Mouse (Mus musculus) hindbrain, embryonic 14.5 days (tissue): ENCODE data around the gene Olfr1370. TPM values are rescaled to one million over a fixed set of nuclear protein-coding genes. Genes with fewer than 3 reads are reported as not detected.
"Not testable (repeated sequence)": the region's sequence is repeated elsewhere in the genome, so short reads cannot be mapped to it uniquely, and the experiment has no call there.

Experiments used
- ATAC-seq: fragments of 200-750 bp; cut with Nextera tagmentation; 2 replicates; pipeline ENCODE4 v1.8.0; 2017; ENCODE audit warnings: moderate number of reproducible peaks, mild to moderate bottlenecking, moderate TSS enrichment, moderate library complexity; ENCODE audit not compliant: low FRiP score
- DNase-seq: peaks from one replicate; pipeline ENCODE4 v3.0.0-alpha.2; 2015; ENCODE audit warnings: low spot score
- H3K27ac ChIP-seq: fragments of 300-500 bp; sonication (generic); 2 replicates; pipeline ENCODE4 v1.5.1; 2014; ENCODE audit warnings: mild to moderate bottlenecking, moderate library complexity
- H3K27me3 ChIP-seq: fragments of 300-500 bp; sonication (generic); 2 replicates; pipeline ENCODE4 v1.6.1; 2014; ENCODE audit warnings: mild to moderate bottlenecking, low read length, mixed read lengths; ENCODE audit not compliant: control insufficient read depth, insufficient read depth
- H3K36me3 ChIP-seq: fragments of 300-500 bp; sonication (generic); replicated peaks from 2 replicates; pipeline ENCODE4 v1.6.1; 2014; ENCODE audit not compliant: control insufficient read depth, insufficient read depth
- H3K4me1 ChIP-seq: fragments of 300-500 bp; sonication (generic); replicated peaks from 2 replicates; pipeline ENCODE4 v1.6.1; 2014; ENCODE audit warnings: antibody characterized with exemption, low read length, mixed read lengths; ENCODE audit not compliant: control insufficient read depth, insufficient read depth
- H3K4me2 ChIP-seq: fragments of 300-500 bp; sonication (generic); replicated peaks from 2 replicates; pipeline ENCODE4 v1.6.1; 2014; ENCODE audit warnings: mild to moderate bottlenecking, moderate library complexity
- H3K4me3 ChIP-seq: fragments of 300-500 bp; sonication (generic); replicated peaks from 2 replicates; pipeline ENCODE4 v1.5.1; 2014; ENCODE audit warnings: mild to moderate bottlenecking, low read length
- H3K9ac ChIP-seq: fragments of 300-500 bp; sonication (generic); 2 replicates; pipeline ENCODE4 v1.6.1; 2014
- H3K9me3 ChIP-seq: fragments of 300-500 bp; sonication (generic); 2 replicates; pipeline ENCODE4 v1.6.1; 2016; ENCODE audit warnings: low read length; ENCODE audit not compliant: control insufficient read depth
- WGBS: fragments of 180-500 bp; shearing (Covaris S2); extraction: QIAGEN DNeasy Blood & Tissue Kit; methylation state at CpG from one replicate; pipeline ENCODE4 v1.1.7; 2014; 5-methylcytosine and 5-hydroxymethylcytosine counted together
- polyA plus RNA-seq: library from polyadenylated mRNA; unstranded; fragments of >200 nt; fragmentation: Nextera tagmentation; extraction: Ambion mirVana; gene quantifications from 2 replicates; pipeline ENCODE4 v1.2.1, GENCODE M21; 2014

Olfr1370 gene
- polyA plus RNA-seq: not detected in 2 replicates

- Histone ChIP-seq H3K4me2 (no peak within 1 kb of the TSS), H3K4me3 (no peak within 1 kb of the TSS), H3K27ac (no peak within 1 kb of the TSS), H3K36me3 (no peaks in the 10 kb centered on the region), H3K27me3 (no peaks in the 10 kb centered on the region), H3K4me1 (no peaks in the 10 kb centered on the region), H3K9ac (no peak within 1 kb of the TSS), H3K9me3 (no peaks in the 10 kb centered on the region)
- no peak for DNase-seq
- ATAC-seq: no peak
- WGBS: 89% methylated on average over 3 of the region's 3 CpGs
These were observed at the start of gene Olfr1370 for GRCm38 (mm10) chr13:21074847-21075246. Gene Olfr1370 (minus strand): TSS chr13:21074947.

- Histone ChIP-seq H3K36me3 (no peaks in the 10 kb centered on the region), H3K4me1 (no peaks in the 10 kb centered on the region), H3K9ac (no peak overlapping the region), H3K9me3 (no peaks in the 10 kb centered on the region), H3K4me2 (no peak overlapping the region), H3K27me3 (no peaks in the 10 kb centered on the region), H3K27ac (no peak overlapping the region), H3K4me3 (no peak overlapping the region)
- DNase-seq (no peak), ATAC-seq (no peak)
- WGBS: 86% methylated on average over 4 of the region's 4 CpGs
These were observed 39.4 kb upstream of the Olfr1370 start for GRCm38 (mm10) chr13:21114121-21114520.

GRCm38 (mm10) chr13:21111183-21111582 lies 36.4 kb upstream of the Olfr1370 start, which contains the start of gene Olfr1369-ps1:
Gene Olfr1369-ps1 (plus strand): TSS chr13:21111483.
- not testable (repeated sequence) for H3K9ac ChIP-seq
- WGBS: 62% methylated on average over 3 of the region's 3 CpGs

GRCm38 (mm10) chr13:21110441-21110840 lies 35.7 kb upstream of the Olfr1370 start:
- 88% methylated on average over 6 of the region's 6 CpGs for WGBS
- H3K9ac ChIP-seq: no peak overlapping the region
- ATAC-seq (no peak), DNase-seq (no peak)
- H3K4me1 ChIP-seq: no peaks in the 10 kb centered on the region
- no peak overlapping the region for H3K4me2 ChIP-seq
- no peaks in the 10 kb centered on the region for H3K9me3 ChIP-seq
- no peak overlapping the region for H3K27ac ChIP-seq
- no peak overlapping the region for H3K4me3 ChIP-seq
- no peaks in the 10 kb centered on the region for H3K36me3 ChIP-seq
- H3K27me3 ChIP-seq: no peaks in the 10 kb centered on the region

More at GRCm38 (mm10) chr13:21111183-21111582, 36.4 kb upstream of the Olfr1370 start, which contains the start of gene Olfr1369-ps1:
- not testable (repeated sequence) for DNase-seq, H3K4me2 ChIP-seq, H3K9me3 ChIP-seq, H3K36me3 ChIP-seq, H3K4me1 ChIP-seq, H3K27me3 ChIP-seq, H3K4me3 ChIP-seq, ATAC-seq, H3K27ac ChIP-seq

GRCm38 (mm10) chr13:21109759-21110158 lies 35.0 kb upstream of the Olfr1370 start:
- Histone ChIP-seq H3K4me3 (no peak overlapping the region), H3K36me3 (no peaks in the 10 kb centered on the region), H3K27ac (no peak overlapping the region), H3K4me2 (no peak overlapping the region), H3K9ac (no peak overlapping the region), H3K9me3 (no peaks in the 10 kb centered on the region), H3K27me3 (no peaks in the 10 kb centered on the region), H3K4me1 (no peaks in the 10 kb centered on the region)
- ATAC-seq: no peak
- DNase-seq: no peak
- 94% methylated on average over 3 of the region's 3 CpGs for WGBS

GRCm38 (mm10) chr13:21082686-21083085 lies 7.9 kb upstream of the Olfr1370 start:
- Histone ChIP-seq H3K9me3 (0 out of 2 replicates have a peak, but pooled peaks cover 3% of the 10 kb centered on the region), H3K27me3 (no peaks in the 10 kb centered on the region), H3K4me1 (no peaks in the 10 kb centered on the region), H3K27ac (no peak overlapping the region), H3K9ac (no peak overlapping the region), H3K4me2 (no peak overlapping the region), H3K36me3 (no peaks in the 10 kb centered on the region), H3K4me3 (no peak overlapping the region)
- DNase-seq (no peak), ATAC-seq (no peak)
- 77% methylated on average over 2 of the region's 2 CpGs for WGBS

- DNase-seq (no peak), ATAC-seq (no peak)
- Histone ChIP-seq H3K9ac (no peak overlapping the region), H3K27me3 (no peaks in the 10 kb centered on the region), H3K9me3 (no peaks in the 10 kb centered on the region), H3K4me1 (no peaks in the 10 kb centered on the region), H3K36me3 (no peaks in the 10 kb centered on the region), H3K4me2 (no peak overlapping the region), H3K4me3 (no peak overlapping the region), H3K27ac (no peak overlapping the region)
- 86% methylated on average over 2 of the region's 2 CpGs for WGBS
These were observed 8.7 kb downstream of the Olfr1370 start for GRCm38 (mm10) chr13:21066021-21066420.

GRCm38 (mm10) chr13:21050118-21050517 lies 24.6 kb downstream of the Olfr1370 start:
- no peaks in the 10 kb centered on the region for H3K4me1 ChIP-seq
- no peak overlapping the region for H3K9ac ChIP-seq
- peak; percentile 48; the same call in 1 of the 2 replicates for ATAC-seq
- H3K4me2 ChIP-seq: no peak overlapping the region
- no peak overlapping the region for H3K4me3 ChIP-seq
- no peaks in the 10 kb centered on the region for H3K9me3 ChIP-seq
- H3K36me3 ChIP-seq: no peaks in the 10 kb centered on the region
- no peak overlapping the region for H3K27ac ChIP-seq
- WGBS: 50% methylated on average over 1 of the region's 1 CpGs
- peak; percentile 72 for DNase-seq
- H3K27me3 ChIP-seq: no peaks in the 10 kb centered on the region

- Histone ChIP-seq H3K9me3 (no peaks in the 10 kb centered on the region), H3K4me3 (no peak overlapping the region), H3K27me3 (no peaks in the 10 kb centered on the region), H3K36me3 (no peaks in the 10 kb centered on the region), H3K27ac (no peak overlapping the region), H3K9ac (no peak overlapping the region), H3K4me1 (no peaks in the 10 kb centered on the region), H3K4me2 (no peak overlapping the region)
- no peak for DNase-seq
- WGBS: 80% methylated on average over 2 of the region's 2 CpGs
- no peak for ATAC-seq
These were observed 34.1 kb downstream of the Olfr1370 start for GRCm38 (mm10) chr13:21040589-21041199.

- H3K36me3 ChIP-seq: no peaks in the 10 kb centered on the region
- H3K4me1 ChIP-seq: no peaks in the 10 kb centered on the region
These were observed 38.8 kb downstream of the Olfr1370 start for GRCm38 (mm10) chr13:21035981-21036380.

More at GRCm38 (mm10) chr13:21035981-21036380, 38.8 kb downstream of the Olfr1370 start:
- H3K9me3 ChIP-seq: no peaks in the 10 kb centered on the region
- no peaks in the 10 kb centered on the region for H3K27me3 ChIP-seq
- H3K27ac ChIP-seq: no peak overlapping the region
- H3K4me3 ChIP-seq: no peak overlapping the region
- H3K9ac ChIP-seq: no peak overlapping the region
- H3K4me2 ChIP-seq: no peak overlapping the region
- DNase-seq (no peak), ATAC-seq (no peak)
